Mouse (Mus musculus) T-helper 1 cell (primary cell): ENCODE measurements around the gene Clec4a4.
"Not testable (repeated sequence)": the region's sequence is repeated elsewhere in the genome, so short reads cannot be mapped to it uniquely, and the experiment has no call there.

ENCODE experiments used
- in situ Hi-C: fragments of 300-600 bp; cut with MboI, MseI; formaldehyde crosslinking; loops from one replicate; pipeline ENCODE4 v1.15.1; 2025; ENCODE audit warnings: high pct_unique_total_duplicates

Clec4a4 gene

GRCm38 (mm10) chr6:122989876-122990437, at the start of gene Clec4a4:
Clec4a4 (plus strand) TSS chr6:122990367.
- in situ Hi-C loops, result no loop called here

GRCm38 (mm10) chr6:122946760-122947159, 43.4 kb upstream of the Clec4a4 start:
- in situ Hi-C loops, result no loop called here

GRCm38 (mm10) chr6:122952401-122952800, 37.8 kb upstream of the Clec4a4 start, which contains the start of gene Clec4a3:
Clec4a3 (plus strand) TSS chr6:122952515.
- in situ Hi-C loops, result no loop called here

- in situ Hi-C loops, result no loop called here
These were observed 25.6 kb upstream of the Clec4a4 start for GRCm38 (mm10) chr6:122964562-122964961.

GRCm38 (mm10) chr6:122969048-122969447, 21.1 kb upstream of the Clec4a4 start:
- in situ Hi-C loops, result no loop called here

GRCm38 (mm10) chr6:123004696-123005095, 14.5 kb downstream of the Clec4a4 start:
- in situ Hi-C loops, result not testable (repeated sequence)

- in situ Hi-C loops, result no loop called here
These were observed 15.4 kb downstream of the Clec4a4 start for GRCm38 (mm10) chr6:123005591-123005990.

GRCm38 (mm10) chr6:123049742-123050372, 59.7 kb downstream of the Clec4a4 start, which contains the start of gene Clec4b1:
Clec4b1 (plus strand) TSS chr6:123049962.
- in situ Hi-C loops, result no loop called here
